Mouse (Mus musculus): ENCODE results near the gene Dnase1l3.

DNA sequence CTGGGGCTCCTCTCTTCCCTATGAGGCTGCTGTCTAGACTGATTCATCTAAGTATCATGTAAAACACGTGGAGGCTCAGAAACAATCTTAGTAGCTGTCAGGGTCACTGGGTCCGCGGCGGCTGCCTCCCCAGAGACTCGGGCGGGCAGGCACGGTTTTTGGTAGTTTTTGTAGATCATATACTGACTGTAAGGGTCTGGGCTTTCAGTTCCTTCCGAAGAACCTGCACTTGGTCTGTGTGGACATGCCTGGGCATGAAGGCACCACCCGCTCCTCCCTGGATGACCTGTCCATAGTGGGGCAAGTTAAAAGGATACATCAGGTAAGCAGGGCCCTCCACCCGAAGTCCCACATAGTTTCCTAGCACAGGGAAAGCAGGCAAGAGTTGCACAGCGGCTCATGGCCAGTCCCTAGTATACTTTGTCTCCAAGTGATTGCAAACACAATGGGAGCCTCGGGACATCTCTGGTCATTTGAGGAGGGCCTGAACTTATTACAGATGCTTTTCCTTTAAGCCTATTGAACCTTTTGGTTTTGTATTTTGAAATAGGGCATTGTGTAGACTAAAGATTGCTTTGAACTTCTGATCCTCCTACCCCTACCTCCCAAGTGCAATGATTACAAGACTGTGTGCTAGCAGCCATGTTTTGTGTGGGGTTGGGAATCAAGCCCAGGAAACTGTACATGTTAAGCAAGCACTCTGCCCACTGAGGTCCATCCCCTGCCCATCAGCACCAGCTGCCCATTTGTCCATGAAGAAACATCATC is 46.7 kb upstream of the Dnase1l3 start:
- TF ChIP-seq POLR2A (IDR thresholded peaks at IDR 0.05; ENCODE audit: low read depth, low read length) (no peak), CTCF (IDR thresholded peaks at IDR 0.05; ENCODE audit: extremely low read depth, insufficient read length, insufficient replicate concordance, low read depth, low read length) (no peak)

Data from small intestine, adult 2 months (tissue).